Mouse (Mus musculus) urinary bladder, postnatal 36 days (tissue): ENCODE measurements around the gene Hipk3.

Experiments
- DNase-seq, 2 experiments: peaks; one replicate each; pipeline ENCODE4 v3.0.0; 2022; ENCODE audit warnings: low spot score in 2 of 2, mixed read lengths in 1 of 2

Gene Hipk3

DNA sequence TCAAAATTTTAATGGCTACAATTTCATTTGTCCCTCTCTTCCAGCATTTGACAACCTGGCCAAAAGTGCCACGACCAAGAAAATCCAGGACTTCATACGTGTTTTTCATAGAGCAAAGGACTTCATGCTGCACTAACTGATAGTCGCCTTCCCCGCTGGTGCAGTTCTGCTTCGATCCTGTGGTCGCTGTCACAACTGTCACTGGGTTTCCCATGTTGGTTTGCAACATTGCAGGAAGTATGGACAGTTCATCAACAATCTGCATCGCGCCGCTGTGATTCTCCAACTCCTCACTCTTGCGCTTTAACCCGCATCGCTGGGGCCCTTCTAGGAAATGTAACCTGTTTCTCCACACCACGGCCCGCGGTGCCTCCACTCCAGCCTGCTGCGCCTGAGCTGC is 23.1 kb downstream of the Hipk3 start:
- DNase-seq, result no peak

- no peak for DNase-seq
Measured at GRCm38 (mm10) chr2:104470536-104470935, 23.7 kb downstream of the Hipk3 start.

DNA sequence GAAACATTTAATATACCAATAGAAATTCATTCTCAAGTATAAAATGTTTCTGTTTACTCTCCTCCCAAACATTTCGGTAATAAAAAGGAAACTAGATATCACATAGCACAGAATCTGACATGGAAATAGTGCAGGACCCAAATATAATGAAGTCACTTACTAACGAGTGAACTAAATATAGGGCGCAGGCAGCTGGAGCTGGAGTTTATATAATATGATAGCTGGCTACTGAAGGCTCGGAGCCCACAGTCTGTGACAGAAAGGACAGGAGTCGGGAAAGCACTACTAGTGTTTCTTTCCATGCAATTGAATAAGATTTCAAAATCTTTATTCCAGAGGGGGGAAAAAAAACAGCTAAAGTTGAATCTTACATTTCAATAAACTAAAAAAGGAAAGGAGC is 25.8 kb downstream of the Hipk3 start:
- no peak for DNase-seq

DNA sequence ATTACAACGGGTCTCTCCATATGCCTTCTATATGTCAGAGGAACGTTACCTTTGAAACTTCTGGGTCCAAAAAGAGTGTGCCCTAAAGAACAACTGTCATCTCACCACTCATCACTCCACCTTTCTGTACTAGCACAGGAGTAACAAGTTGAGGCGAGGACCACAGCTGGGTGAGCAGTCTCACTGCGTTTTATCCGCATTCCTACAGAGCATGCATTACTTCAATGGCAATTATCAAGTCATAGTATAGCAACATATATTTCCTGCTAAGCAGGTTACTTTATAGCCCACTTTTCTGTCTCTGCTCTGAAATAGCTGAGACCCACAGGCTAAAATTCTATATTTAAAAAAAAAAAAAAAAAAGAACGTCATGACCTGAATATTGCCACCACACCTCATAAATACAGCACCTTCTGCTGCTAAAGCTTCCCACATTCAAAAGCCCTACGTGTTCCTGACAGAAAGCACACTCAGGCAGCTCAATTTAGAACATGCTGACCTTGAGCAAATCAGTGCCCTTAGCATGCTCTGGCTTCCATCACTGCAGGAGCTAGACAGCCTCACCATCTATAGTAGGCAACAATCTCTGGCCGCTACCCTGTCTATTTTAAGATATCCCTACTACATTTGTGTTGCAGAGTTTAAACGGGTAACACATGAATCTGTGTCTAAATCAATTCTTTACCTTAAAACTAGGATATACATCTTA is 27.2 kb downstream of the Hipk3 start:
- no peak for DNase-seq

GRCm38 (mm10) chr2:104465639-104466430 is 28.4 kb downstream of the Hipk3 start:
- DNase-seq, result no peak

- DNase-seq, result no peak
Measured at GRCm38 (mm10) chr2:104460021-104460420, 34.2 kb downstream of the Hipk3 start.

GRCm38 (mm10) chr2:104458569-104459332 is 35.5 kb downstream of the Hipk3 start:
- no peak for DNase-seq

GRCm38 (mm10) chr2:104457106-104457505 is 37.1 kb downstream of the Hipk3 start:
- DNase-seq, result no peak

- DNase-seq, result no peak
Measured at GRCm38 (mm10) chr2:104450685-104451084, 43.6 kb downstream of the Hipk3 start.

- no peak for DNase-seq
Measured at GRCm38 (mm10) chr2:104449191-104449590, 45.1 kb downstream of the Hipk3 start.

- DNase-seq, result no peak
Measured at GRCm38 (mm10) chr2:104448201-104448600, 46.0 kb downstream of the Hipk3 start.

DNA sequence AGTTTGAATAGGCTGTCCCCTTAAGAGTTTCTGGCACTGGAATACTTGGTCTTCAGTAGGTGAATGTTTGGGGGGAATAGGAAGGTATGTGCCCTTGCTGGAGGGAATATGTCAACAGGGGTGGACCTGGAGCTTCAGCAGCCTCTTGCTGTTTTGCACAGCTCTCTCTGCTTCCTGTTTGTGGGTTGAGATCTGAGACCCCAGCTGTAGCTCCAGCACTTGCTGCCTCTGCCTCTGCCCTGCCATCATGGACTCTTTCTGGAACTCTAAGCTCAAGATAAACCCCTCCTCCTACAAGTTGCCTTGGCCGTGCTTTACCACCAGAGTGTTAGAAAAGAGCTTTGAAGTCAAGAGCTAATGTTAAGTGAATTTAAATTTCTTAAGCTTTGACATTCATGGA is 48.2 kb downstream of the Hipk3 start:
- no peak for DNase-seq

DNA sequence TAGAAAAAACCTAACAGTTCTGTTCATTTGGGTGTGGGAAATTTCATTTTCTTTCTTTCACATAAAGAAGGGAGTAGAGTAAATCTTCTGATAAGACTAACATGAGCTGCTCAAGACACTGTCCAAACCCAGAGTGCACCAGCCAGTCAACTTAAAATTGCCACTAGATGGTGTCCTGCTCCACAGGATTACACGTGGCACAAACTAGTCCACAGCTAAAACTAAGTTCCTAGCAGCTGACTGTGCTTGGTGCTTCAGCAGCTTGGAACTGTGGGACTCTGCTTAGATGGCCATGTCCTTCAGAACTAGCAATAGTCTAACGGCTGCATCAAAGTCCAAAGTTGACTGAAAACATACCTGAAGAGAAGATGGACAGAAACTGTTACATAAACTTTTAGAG is 49.5 kb downstream of the Hipk3 start:
- peak; percentile 53 to 65 for DNase-seq

- DNase-seq, result no peak
Measured at GRCm38 (mm10) chr2:104442341-104442740, 51.9 kb downstream of the Hipk3 start.

DNA sequence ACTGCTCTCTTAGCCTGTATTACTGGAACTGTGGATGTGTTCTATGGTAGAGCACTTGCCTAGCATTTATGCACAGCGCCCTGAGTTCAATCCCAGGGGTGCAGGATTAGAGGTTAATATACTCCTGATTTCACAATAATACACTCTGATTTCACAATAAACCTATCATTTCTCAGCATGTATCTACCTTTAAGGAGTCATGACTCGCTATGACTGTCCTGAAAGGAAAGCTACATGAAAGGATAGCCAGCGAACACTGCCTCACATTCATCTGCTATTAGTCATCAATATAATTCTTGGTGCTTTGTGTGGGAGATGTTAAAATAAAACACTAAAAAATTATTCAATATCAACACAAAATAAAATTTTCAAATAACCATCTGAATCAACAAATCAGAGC is 58.0 kb downstream of the Hipk3 start:
- DNase-seq, result no peak

GRCm38 (mm10) chr2:104431067-104431466 is 63.2 kb downstream of the Hipk3 start:
- DNase-seq, result no peak

DNA sequence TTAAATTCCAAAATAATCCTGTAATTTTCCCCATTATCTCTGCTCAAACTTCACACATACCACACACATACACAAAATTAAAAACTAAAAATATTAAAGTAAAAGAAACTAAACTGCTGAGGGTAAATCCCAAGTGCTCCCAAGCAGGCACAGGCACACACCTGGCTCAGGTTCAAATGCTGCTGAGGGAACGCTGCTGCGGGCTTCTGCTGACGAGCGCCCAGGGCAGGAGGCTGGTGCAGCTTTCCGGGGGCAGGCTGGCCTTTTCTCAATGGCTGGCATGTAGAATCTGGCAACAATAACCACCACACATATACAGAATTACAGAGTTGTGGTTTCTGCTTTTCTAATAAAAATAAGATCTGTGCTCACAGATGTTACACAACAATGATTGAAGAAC is 63.7 kb downstream of the Hipk3 start:
- no peak for DNase-seq

DNA sequence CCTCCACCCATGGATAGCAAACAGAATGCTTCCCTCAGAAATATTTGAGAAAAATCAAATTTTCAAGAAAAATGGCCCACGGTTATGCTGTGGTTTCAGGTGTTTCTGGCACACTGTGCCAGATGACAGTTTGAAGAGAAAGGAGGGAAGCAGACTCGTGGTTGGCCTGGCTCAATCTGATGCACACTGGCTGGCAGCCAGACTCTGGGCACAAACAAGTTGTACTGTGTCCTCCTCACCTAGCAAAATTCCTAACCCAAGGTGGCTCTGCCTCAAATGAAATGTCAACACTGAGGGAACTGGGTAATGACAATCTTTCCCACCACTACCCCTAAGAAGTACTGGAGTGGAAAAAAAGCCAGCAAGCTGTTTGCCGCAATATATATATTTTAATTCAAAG is 68.1 kb downstream of the Hipk3 start:
- no peak for DNase-seq

GRCm38 (mm10) chr2:104422230-104422629 is 72.0 kb downstream of the Hipk3 start:
- no peak for DNase-seq

GRCm38 (mm10) chr2:104420805-104421204 is 73.4 kb downstream of the Hipk3 start:
- DNase-seq, result no peak

- no peak for DNase-seq
Measured at GRCm38 (mm10) chr2:104419999-104420398, 74.2 kb downstream of the Hipk3 start.

DNA sequence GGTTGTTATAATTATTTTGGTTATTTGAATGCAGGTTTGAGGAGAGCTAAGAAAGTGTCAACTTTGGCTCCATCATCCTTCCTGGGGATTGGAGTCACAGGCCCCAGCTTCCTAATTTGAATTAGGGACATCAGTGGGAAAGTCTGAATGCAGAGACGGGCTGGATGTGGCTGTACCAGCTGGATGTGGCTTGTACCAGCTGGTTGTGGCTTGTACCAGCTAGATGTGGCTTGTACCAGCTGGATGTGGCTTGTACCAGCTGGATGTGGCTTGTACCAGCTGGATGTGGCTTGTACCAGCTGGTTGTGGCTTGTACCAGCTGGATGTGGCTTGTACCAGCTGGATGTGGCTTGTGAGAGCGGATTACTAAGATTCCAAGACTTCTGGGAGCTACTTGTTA is 74.8 kb downstream of the Hipk3 start:
- no peak for DNase-seq

- DNase-seq, result no peak
Measured at GRCm38 (mm10) chr2:104413011-104413410, 81.2 kb downstream of the Hipk3 start.
